Mouse (Mus musculus) midbrain, embryonic 16.5 days (tissue): ENCODE data around the gene Fam196a. TPM values are rescaled to one million over a fixed set of nuclear protein-coding genes. Genes with fewer than 3 reads are reported as not detected.

ENCODE experiments used
- ATAC-seq: fragments of 200-750 bp; cut with Nextera tagmentation; 2 replicates; pipeline ENCODE4 v1.8.0; 2017; ENCODE audit warnings: moderate TSS enrichment
- H3K27ac ChIP-seq: fragments of 300-500 bp; sonication (generic); 2 replicates; pipeline ENCODE4 v1.5.1; 2014; ENCODE audit warnings: mild to moderate bottlenecking, low read length, mixed read lengths
- H3K27me3 ChIP-seq: fragments of 300-500 bp; sonication (generic); 2 replicates; pipeline ENCODE4 v1.6.1; 2014; ENCODE audit warnings: low read depth, low read length, mixed read lengths; ENCODE audit not compliant: control insufficient read depth, insufficient read depth
- H3K36me3 ChIP-seq: fragments of 300-500 bp; sonication (generic); 2 replicates; pipeline ENCODE4 v1.6.1; 2014; ENCODE audit warnings: mild to moderate bottlenecking, low read length, moderate library complexity, mixed read lengths; ENCODE audit not compliant: control insufficient read depth, insufficient read depth
- H3K4me1 ChIP-seq: fragments of 300-500 bp; sonication (generic); 2 replicates; pipeline ENCODE4 v1.6.1; 2014; ENCODE audit warnings: mild to moderate bottlenecking, low read length, mixed read lengths; ENCODE audit not compliant: control insufficient read depth, insufficient read depth
- H3K4me2 ChIP-seq: fragments of 300-500 bp; sonication (generic); 2 replicates; pipeline ENCODE4 v1.6.1; 2014; ENCODE audit warnings: mild to moderate bottlenecking, low read length, mixed read lengths
- H3K4me3 ChIP-seq: fragments of 300-500 bp; sonication (generic); 2 replicates; pipeline ENCODE4 v1.5.1; 2014; ENCODE audit warnings: low read depth, mild to moderate bottlenecking, low read length, moderate library complexity, mixed read lengths
- H3K9ac ChIP-seq: fragments of 300-500 bp; sonication (generic); 2 replicates; pipeline ENCODE4 v1.6.1; 2014; ENCODE audit warnings: low read depth, low read length, mixed read lengths
- H3K9me3 ChIP-seq: fragments of 300-500 bp; sonication (generic); replicated peaks from 2 replicates; pipeline ENCODE4 v1.6.1; 2014; ENCODE audit warnings: mild to moderate bottlenecking, low read length, mixed read lengths; ENCODE audit not compliant: control insufficient read depth, poor library complexity, severe bottlenecking
- WGBS: fragments of 180-500 bp; shearing (Covaris S2); extraction: QIAGEN DNeasy Blood & Tissue Kit; methylation state at CpG from one replicate; pipeline ENCODE4 v1.1.7; 2014; 5-methylcytosine and 5-hydroxymethylcytosine counted together
- polyA plus RNA-seq: library from polyadenylated mRNA; unstranded; fragments of >200 nt; fragmentation: Nextera tagmentation; extraction: Ambion mirVana; gene quantifications from 2 replicates; pipeline ENCODE4 v1.2.1, GENCODE M21; 2015

Fam196a gene
- polyA plus RNA-seq, 1 experiment from 2014 or later = 13.7 TPM

DNA sequence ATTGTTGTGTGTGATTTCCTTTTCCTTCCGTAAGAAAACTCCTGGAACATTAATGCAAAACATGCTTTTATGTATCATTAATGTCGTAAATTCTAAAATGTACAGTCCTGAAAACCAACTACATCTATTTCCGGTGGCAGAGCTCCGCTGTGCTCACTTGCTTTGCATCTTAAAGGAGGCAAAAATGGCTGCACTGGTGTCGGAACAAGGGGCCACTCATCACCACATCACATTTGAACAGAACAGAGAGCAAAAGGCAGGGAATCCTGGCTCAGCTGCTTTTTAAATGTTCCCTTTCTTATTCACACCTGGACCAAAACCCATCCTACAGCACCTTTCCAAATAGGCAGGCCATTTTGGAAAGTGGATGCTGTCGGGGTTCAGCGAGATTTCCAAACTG is 65.2 kb downstream of the Fam196a start:
- ATAC-seq = no peak
- Histone ChIP-seq H3K27ac (no peak overlapping the region), H3K4me2 (no peak overlapping the region), H3K4me1 (no peaks in the 10 kb centered on the region), H3K27me3 (no peaks in the 10 kb centered on the region), H3K9ac (no peak overlapping the region), H3K9me3 (no peaks in the 10 kb centered on the region), H3K4me3 (no peak overlapping the region), H3K36me3 (no peaks in the 10 kb centered on the region)
- WGBS = 85% methylated on average over 7 of the region's 7 CpGs

GRCm38 (mm10) chr7:134872511-134872910 is 65.7 kb downstream of the Fam196a start:
- WGBS = 86% methylated on average over 3 of the region's 3 CpGs
- Histone ChIP-seq H3K27me3 (no peaks in the 10 kb centered on the region), H3K9me3 (no peaks in the 10 kb centered on the region), H3K9ac (no peak overlapping the region), H3K27ac (no peak overlapping the region), H3K36me3 (no peaks in the 10 kb centered on the region), H3K4me1 (no peaks in the 10 kb centered on the region), H3K4me3 (no peak overlapping the region), H3K4me2 (no peak overlapping the region)
- no peak for ATAC-seq

GRCm38 (mm10) chr7:134864175-134864574 is 74.1 kb downstream of the Fam196a start:
- Histone ChIP-seq H3K36me3 (no peaks in the 10 kb centered on the region), H3K4me1 (no peaks in the 10 kb centered on the region), H3K4me2 (no peak overlapping the region), H3K27ac (no peak overlapping the region), H3K9me3 (no peaks in the 10 kb centered on the region), H3K27me3 (no peaks in the 10 kb centered on the region), H3K9ac (no peak overlapping the region), H3K4me3 (no peak overlapping the region)
- 72% methylated on average over 2 of the region's 2 CpGs for WGBS
- no peak for ATAC-seq

- Histone ChIP-seq H3K9me3 (no peaks in the 10 kb centered on the region), H3K36me3 (no peaks in the 10 kb centered on the region), H3K27me3 (no peaks in the 10 kb centered on the region), H3K4me3 (no peak overlapping the region), H3K4me1 (no peaks in the 10 kb centered on the region), H3K9ac (no peak overlapping the region), H3K27ac (no peak overlapping the region), H3K4me2 (no peak overlapping the region)
- no peak for ATAC-seq
- 41% methylated on average over 6 of the region's 6 CpGs for WGBS
Observed at GRCm38 (mm10) chr7:134862000-134862399, 76.2 kb downstream of the Fam196a start.

GRCm38 (mm10) chr7:134842751-134843150 is 95.5 kb downstream of the Fam196a start:
- 89% methylated on average over 4 of the region's 4 CpGs for WGBS
- ATAC-seq = no peak
- H3K9ac ChIP-seq = no peak overlapping the region
- H3K4me1 ChIP-seq = no peaks in the 10 kb centered on the region
- H3K9me3 ChIP-seq = no peaks in the 10 kb centered on the region
- H3K27ac ChIP-seq = no peak overlapping the region
- no peak overlapping the region for H3K4me2 ChIP-seq
- H3K36me3 ChIP-seq = no peaks in the 10 kb centered on the region
- H3K4me3 ChIP-seq = no peak overlapping the region
- H3K27me3 ChIP-seq = no peaks in the 10 kb centered on the region

- H3K4me1 ChIP-seq = no peaks in the 10 kb centered on the region
- no peak overlapping the region for H3K27ac ChIP-seq
- H3K9ac ChIP-seq = no peak overlapping the region
- H3K4me3 ChIP-seq = no peak overlapping the region
- no peaks in the 10 kb centered on the region for H3K36me3 ChIP-seq
- 83% methylated on average over 2 of the region's 2 CpGs for WGBS
- H3K4me2 ChIP-seq = no peak overlapping the region
- H3K9me3 ChIP-seq = no peaks in the 10 kb centered on the region
- no peak for ATAC-seq
- H3K27me3 ChIP-seq = no peaks in the 10 kb centered on the region
Observed at GRCm38 (mm10) chr7:134840066-134840465, 98.2 kb downstream of the Fam196a start.
